Mouse (Mus musculus): ENCODE results near the gene Slc9a9. TPM values are rescaled to one million over a fixed set of nuclear protein-coding genes. Genes with fewer than 3 reads are reported as not detected.

Slc9a9 gene
- total and polyA plus RNA-seq, 3 experiments = 0.46 to 0.71 TPM; not detected in 1

GRCm38 (mm10) chr9:94972693-94973092 is 303.0 kb downstream of the Slc9a9 start:
- Histone ChIP-seq H3K9me3 (replicated peaks; ENCODE audit: insufficient read depth, low read length) (no peaks in the 10 kb centered on the region), H3K4me1 (ENCODE audit: control insufficient read depth in 1 of 2, insufficient read depth in 2 of 2, low read length in 2 of 2) (no peaks in the 10 kb centered on the region), H3K9ac (ENCODE audit: control insufficient read depth, low read depth, low read length, poor library complexity, severe bottlenecking) (no peak overlapping the region), H3K27me3 (ENCODE audit: control insufficient read depth in 1 of 2, insufficient read depth in 2 of 2, low read length in 2 of 2) (no peaks in the 10 kb centered on the region), H3K27ac (ENCODE audit: control insufficient read depth, low read depth, low read length) (no peak overlapping the region), H3K79me2 (ENCODE audit: control insufficient read depth, insufficient read depth, low read length, poor library complexity) (no peaks in the 10 kb centered on the region), H3K4me3 (ENCODE audit: control insufficient read depth in 1 of 2, insufficient read depth in 1 of 2, low read depth in 2 of 2, low read length in 2 of 2) (no peak overlapping the region), H3K36me3 (ENCODE audit: control insufficient read depth in 1 of 2, insufficient read depth in 2 of 2, low read length in 2 of 2) (no peaks in the 10 kb centered on the region)
- no peak for DNase-seq (ENCODE audit: low read depth, low spot score)
- TF ChIP-seq ZKSCAN1 (IDR thresholded peaks at IDR 0.05; ENCODE audit: low read depth, low read length) (no peak), MAZ (IDR thresholded peaks at IDR 0.05; ENCODE audit: low read depth, low read length) (no peak), ELF1 (IDR thresholded peaks at IDR 0.05; ENCODE audit: low read depth, low read length) (no peak), GATA1 (IDR thresholded peaks at IDR 0.05; ENCODE audit: low read depth, low read length) (no peak), ZNF384 (IDR thresholded peaks at IDR 0.05; ENCODE audit: low read depth, low read length) (no peak)

GRCm38 (mm10) chr9:94976191-94976590 is 306.5 kb downstream of the Slc9a9 start:
- Histone ChIP-seq H3K79me2 (ENCODE audit: control insufficient read depth, insufficient read depth, low read length, poor library complexity) (no peaks in the 10 kb centered on the region), H3K4me3 (ENCODE audit: control insufficient read depth in 1 of 2, insufficient read depth in 1 of 2, low read depth in 2 of 2, low read length in 2 of 2) (no peak overlapping the region), H3K27ac (ENCODE audit: control insufficient read depth, low read depth, low read length) (no peak overlapping the region), H3K36me3 (ENCODE audit: control insufficient read depth in 1 of 2, insufficient read depth in 2 of 2, low read length in 2 of 2) (no peaks in the 10 kb centered on the region), H3K27me3 (ENCODE audit: control insufficient read depth in 1 of 2, insufficient read depth in 2 of 2, low read length in 2 of 2) (no peaks in the 10 kb centered on the region), H3K9ac (ENCODE audit: control insufficient read depth, low read depth, low read length, poor library complexity, severe bottlenecking) (no peak overlapping the region), H3K4me1 (ENCODE audit: control insufficient read depth in 1 of 2, insufficient read depth in 2 of 2, low read length in 2 of 2) (no peaks in the 10 kb centered on the region), H3K9me3 (replicated peaks; ENCODE audit: insufficient read depth, low read length) (no peaks in the 10 kb centered on the region)
- no peak for DNase-seq (ENCODE audit: low read depth, low spot score)
- TF ChIP-seq E2F4 (IDR thresholded peaks at IDR 0.05; ENCODE audit: borderline replicate concordance, low read depth, low read length) (no peak), GATA1 (IDR thresholded peaks at IDR 0.05; ENCODE audit: low read depth, low read length) (no peak), EP300 (IDR thresholded peaks at IDR 0.05; ENCODE audit: low read depth in 1 of 2, low read length in 2 of 2) (no peak), MYC (IDR thresholded peaks at IDR 0.05; ENCODE audit: low read depth, low read length) (no peak), SMC3 (IDR thresholded peaks at IDR 0.05; ENCODE audit: low read depth, low read length) (no peak)

GRCm38 (mm10) chr9:94993575-94993974 is 323.9 kb downstream of the Slc9a9 start:
- DNase-seq (ENCODE audit: low read depth, low spot score) = peak; percentile 14
- Histone ChIP-seq H3K27ac (ENCODE audit: control insufficient read depth, low read depth, low read length) (no peak overlapping the region), H3K9me3 (replicated peaks; ENCODE audit: insufficient read depth, low read length) (no peaks in the 10 kb centered on the region), H3K9ac (ENCODE audit: control insufficient read depth, low read depth, low read length, poor library complexity, severe bottlenecking) (no peak overlapping the region), H3K27me3 (ENCODE audit: control insufficient read depth in 1 of 2, insufficient read depth in 2 of 2, low read length in 2 of 2) (no peaks in the 10 kb centered on the region), H3K36me3 (ENCODE audit: control insufficient read depth in 1 of 2, insufficient read depth in 2 of 2, low read length in 2 of 2) (no peaks in the 10 kb centered on the region), H3K79me2 (ENCODE audit: control insufficient read depth, insufficient read depth, low read length, poor library complexity) (no peaks in the 10 kb centered on the region), H3K4me3 (ENCODE audit: control insufficient read depth in 1 of 2, insufficient read depth in 1 of 2, low read depth in 2 of 2, low read length in 2 of 2) (no peak overlapping the region), H3K4me1 (ENCODE audit: control insufficient read depth in 1 of 2, insufficient read depth in 2 of 2, low read length in 2 of 2) (no peaks in the 10 kb centered on the region)
- no peak for TF ChIP-seq POLR2A (IDR thresholded peaks at IDR 0.05; ENCODE audit: control insufficient read depth in 1 of 2, insufficient read depth in 1 of 2, low read depth in 1 of 2, low read length in 2 of 2, poor library complexity in 1 of 2)
- TF ChIP-seq RCOR1 (IDR thresholded peaks at IDR 0.05; ENCODE audit: low read depth, low read length) = peak; percentile 35; the same call in 1 of the 2 replicates
- no peak for TF ChIP-seq GATA1 (IDR thresholded peaks at IDR 0.05; ENCODE audit: low read depth, low read length)
- TF ChIP-seq ZC3H11A (IDR thresholded peaks at IDR 0.05; ENCODE audit: low read depth, low read length) = no peak
- no peak for TF ChIP-seq POLR2AphosphoS2 (IDR thresholded peaks at IDR 0.05; ENCODE audit: low read length)
- no peak for TF ChIP-seq USF2 (IDR thresholded peaks at IDR 0.05; ENCODE audit: borderline replicate concordance in 1 of 2, insufficient read depth in 1 of 2, low read depth in 1 of 2, low read length in 2 of 2)
- peak in 1 of 2 experiments; percentile 22; a peak in 1 of 4 replicates for TF ChIP-seq EP300 (IDR thresholded peaks at IDR 0.05; ENCODE audit: low read depth in 1 of 2, low read length in 2 of 2)
- TF ChIP-seq MAZ (IDR thresholded peaks at IDR 0.05; ENCODE audit: low read depth, low read length) = no peak
- no peak for TF ChIP-seq ZNF384 (IDR thresholded peaks at IDR 0.05; ENCODE audit: low read depth, low read length)

Measured in MEL (cell line).